Mouse (Mus musculus): ENCODE results near the gene Mapk1ip1.

Mapk1ip1 gene

GRCm38 (mm10) chr7:138845544-138846391, at the start of gene Mapk1ip1, which contains the start of gene Ppp2r2d:
Gene Mapk1ip1 (minus strand): TSS chr7:138846273.
Gene Ppp2r2d (plus strand): TSS chr7:138846079.
- peak; percentile 95 for DNase-seq (ENCODE audit: low spot score)

GRCm38 (mm10) chr7:138885365-138886289, 39.6 kb upstream of the Mapk1ip1 start:
- no peak for DNase-seq (ENCODE audit: low spot score)

- DNase-seq (ENCODE audit: low spot score), result no peak
These were observed 37.7 kb upstream of the Mapk1ip1 start for GRCm38 (mm10) chr7:138883724-138884123.

GRCm38 (mm10) chr7:138875031-138875430, 29.0 kb upstream of the Mapk1ip1 start:
- no peak for DNase-seq (ENCODE audit: low spot score)

GRCm38 (mm10) chr7:138872956-138873355, 26.9 kb upstream of the Mapk1ip1 start:
- DNase-seq (ENCODE audit: low spot score), result no peak

GRCm38 (mm10) chr7:138868316-138868715, 22.2 kb upstream of the Mapk1ip1 start:
- no peak for DNase-seq (ENCODE audit: low spot score)

- DNase-seq (ENCODE audit: low spot score), result no peak
These were observed 21.2 kb upstream of the Mapk1ip1 start for GRCm38 (mm10) chr7:138867286-138867685.

GRCm38 (mm10) chr7:138864776-138865175, 18.7 kb upstream of the Mapk1ip1 start:
- no peak for DNase-seq (ENCODE audit: low spot score)

- no peak for DNase-seq (ENCODE audit: low spot score)
These were observed 18.0 kb upstream of the Mapk1ip1 start for GRCm38 (mm10) chr7:138863950-138864572.

- no peak for DNase-seq (ENCODE audit: low spot score)
These were observed 10.6 kb upstream of the Mapk1ip1 start for GRCm38 (mm10) chr7:138856670-138857069.

GRCm38 (mm10) chr7:138854201-138854600, 8.1 kb upstream of the Mapk1ip1 start:
- no peak for DNase-seq (ENCODE audit: low spot score)

- no peak for DNase-seq (ENCODE audit: low spot score)
These were observed 7.5 kb upstream of the Mapk1ip1 start for GRCm38 (mm10) chr7:138853417-138854031.

- DNase-seq (ENCODE audit: low spot score), result no peak
These were observed 4.0 kb upstream of the Mapk1ip1 start for GRCm38 (mm10) chr7:138850083-138850482.

GRCm38 (mm10) chr7:138848028-138848920, 2.2 kb upstream of the Mapk1ip1 start:
- no peak for DNase-seq (ENCODE audit: low spot score)

GRCm38 (mm10) chr7:138847316-138848027, 1.4 kb upstream of the Mapk1ip1 start:
- DNase-seq (ENCODE audit: low spot score), result no peak

GRCm38 (mm10) chr7:138846502-138846991, 474 bp upstream of the Mapk1ip1 start:
- no peak for DNase-seq (ENCODE audit: low spot score)

- DNase-seq (ENCODE audit: low spot score), result no peak
These were observed 962 bp downstream of the Mapk1ip1 start for GRCm38 (mm10) chr7:138845111-138845510.

GRCm38 (mm10) chr7:138843421-138843820, 2.7 kb downstream of the Mapk1ip1 start:
- DNase-seq (ENCODE audit: low spot score), result no peak

GRCm38 (mm10) chr7:138841436-138842151, 4.5 kb downstream of the Mapk1ip1 start:
- no peak for DNase-seq (ENCODE audit: low spot score)

Measured in layer of hippocampus, adult 11-12 months (tissue).